Mouse (Mus musculus) left cerebral cortex, postnatal 25 days (tissue): Measurements from ENCODE around the gene Oaz2. TPM values are rescaled to one million over a fixed set of nuclear protein-coding genes. Genes with fewer than 3 reads are reported as not detected.

Source experiments
- DNase-seq, 2 experiments: peaks; one replicate each; pipeline ENCODE4 v3.0.0; 2022; ENCODE audit warnings: low spot score in 2 of 2, mixed read lengths in 1 of 2
- intact Hi-C: fragments of 180-260 bp; cut with DNase I; formaldehyde crosslinking; loops from one replicate; pipeline ENCODE4 v1.15.1; 2025
- total RNA-seq, 2 experiments: library from RNA; stranded (reverse); gene quantifications; 2 replicates each; pipeline ENCODE4 v1.2.3; 2021

Gene Oaz2
- total RNA-seq, 2 experiments from 2014 or later: 231 to 250 TPM

GRCm38 (mm10) chr9:65734931-65735330 lies 67.1 kb downstream of the Oaz2 start:
- no peak for DNase-seq
- intact Hi-C loops: no loop called here

Other genes with a start within 250 kb of the Oaz2 start
- gene Slc51b, start 245.0 kb upstream of the Oaz2 start, total RNA-seq: not detected
- gene Mtfmt, start 232.2 kb upstream of the Oaz2 start, total RNA-seq: 10 to 100 TPM; 17.4 to 19.2 TPM
- 10 to 100 TPM; 27.8 to 32.1 TPM for gene Spg21, start 207.1 kb upstream of the Oaz2 start, total RNA-seq
- gene Ankdd1a, start 147.8 kb upstream of the Oaz2 start, total RNA-seq: 1 to 10 TPM; 2.8 to 3.7 TPM
- gene Plekho2, start 88.0 kb upstream of the Oaz2 start, total RNA-seq: 10 to 100 TPM; 13.3 to 17.0 TPM
- gene Pif1, start 80.8 kb upstream of the Oaz2 start, total RNA-seq: under 1 TPM; 0.27 to 0.46 TPM
- gene Rbpms2, start 38.4 kb upstream of the Oaz2 start, total RNA-seq: 1 to 10 TPM; 2.2 to 3.2 TPM
- 10 to 100 TPM; 42.3 to 48.5 TPM for gene Zfp609, start 159.6 kb downstream of the Oaz2 start, total RNA-seq
- gene Pclaf, start 222.2 kb downstream of the Oaz2 start, total RNA-seq: under 1 TPM; 0.53 to 0.55 TPM
- gene Trip4, start 240.8 kb downstream of the Oaz2 start, total RNA-seq: 10 to 100 TPM; 35.4 to 37.2 TPM
- 10 to 100 TPM; 43.4 to 45.0 TPM for gene Csnk1g1, start 240.9 kb downstream of the Oaz2 start, total RNA-seq